Mouse (Mus musculus) liver, postnatal 0 days (tissue): ENCODE measurements around the gene Ppib. TPM values are rescaled to one million over a fixed set of nuclear protein-coding genes. Genes with fewer than 3 reads are reported as not detected.

Experiments
- ATAC-seq: fragments of 200-750 bp; cut with Nextera tagmentation; 2 replicates; pipeline ENCODE4 v1.8.0; 2017; ENCODE audit warnings: mild to moderate bottlenecking, moderate library complexity
- DNase-seq: peaks from one replicate; pipeline ENCODE4 v3.0.0-alpha.2; 2016
- H3K27ac ChIP-seq: fragments of 300-500 bp; sonication (generic); 2 replicates; pipeline ENCODE4 v1.5.1; 2014; ENCODE audit warnings: antibody characterized with exemption, moderate library complexity, mild to moderate bottlenecking, low read depth
- H3K27me3 ChIP-seq: fragments of 300-500 bp; sonication (generic); 2 replicates; pipeline ENCODE4 v1.6.1; 2014; ENCODE audit warnings: low read length, control low read depth, mixed read lengths; ENCODE audit not compliant: insufficient read depth
- H3K36me3 ChIP-seq: fragments of 300-500 bp; sonication (generic); replicated peaks from 2 replicates; pipeline ENCODE4 v1.6.1; 2014; ENCODE audit warnings: mild to moderate bottlenecking, control low read depth, low read length, moderate library complexity, mixed read lengths; ENCODE audit not compliant: insufficient read depth
- H3K4me1 ChIP-seq: fragments of 300-500 bp; sonication (generic); 2 replicates; pipeline ENCODE4 v1.6.1; 2014; ENCODE audit warnings: antibody characterized with exemption, mild to moderate bottlenecking, control low read depth; ENCODE audit not compliant: insufficient read depth
- H3K4me2 ChIP-seq: fragments of 300-500 bp; sonication (generic); 2 replicates; pipeline ENCODE4 v1.6.1; 2014; ENCODE audit warnings: low read depth, mild to moderate bottlenecking, low read length, moderate library complexity, mixed read lengths
- H3K4me3 ChIP-seq: fragments of 300-500 bp; sonication (generic); 2 replicates; pipeline ENCODE4 v1.5.1; 2014; ENCODE audit warnings: low read depth, low read length
- H3K9ac ChIP-seq: fragments of 300-500 bp; sonication (generic); replicated peaks from 2 replicates; pipeline ENCODE4 v1.6.1; 2014; ENCODE audit warnings: mild to moderate bottlenecking, moderate library complexity
- H3K9me3 ChIP-seq: fragments of 300-500 bp; sonication (generic); 2 replicates; pipeline ENCODE4 v1.6.1; 2016; ENCODE audit warnings: mild to moderate bottlenecking, control low read depth, low read length, mixed read lengths
- CTCF ChIP-seq: sonication (generic); IDR thresholded peaks from 2 replicates; pipeline ENCODE4 v1.5.1; 2016; ENCODE audit warnings: antibody characterized with exemption, low read depth
- EP300 ChIP-seq: IDR thresholded peaks from 2 replicates; pipeline ENCODE4 v1.6.1; 2016; ENCODE audit warnings: antibody characterized with exemption, low read depth, mild to moderate bottlenecking
- WGBS: fragments of 180-500 bp; shearing (Covaris S2); extraction: QIAGEN DNeasy Blood & Tissue Kit; methylation state at CpG from one replicate; pipeline ENCODE4 v1.1.7; 2014; ENCODE audit not compliant: insufficient replicate concordance; 5-methylcytosine and 5-hydroxymethylcytosine counted together
- polyA plus RNA-seq: library from polyadenylated mRNA; unstranded; fragments of >200 nt; fragmentation: Nextera tagmentation; extraction: Ambion mirVana; gene quantifications from 2 replicates; pipeline ENCODE4 v1.2.1, GENCODE M21; 2015

Ppib gene
- 368 and 376 TPM in 2 replicates for polyA plus RNA-seq

DNA sequence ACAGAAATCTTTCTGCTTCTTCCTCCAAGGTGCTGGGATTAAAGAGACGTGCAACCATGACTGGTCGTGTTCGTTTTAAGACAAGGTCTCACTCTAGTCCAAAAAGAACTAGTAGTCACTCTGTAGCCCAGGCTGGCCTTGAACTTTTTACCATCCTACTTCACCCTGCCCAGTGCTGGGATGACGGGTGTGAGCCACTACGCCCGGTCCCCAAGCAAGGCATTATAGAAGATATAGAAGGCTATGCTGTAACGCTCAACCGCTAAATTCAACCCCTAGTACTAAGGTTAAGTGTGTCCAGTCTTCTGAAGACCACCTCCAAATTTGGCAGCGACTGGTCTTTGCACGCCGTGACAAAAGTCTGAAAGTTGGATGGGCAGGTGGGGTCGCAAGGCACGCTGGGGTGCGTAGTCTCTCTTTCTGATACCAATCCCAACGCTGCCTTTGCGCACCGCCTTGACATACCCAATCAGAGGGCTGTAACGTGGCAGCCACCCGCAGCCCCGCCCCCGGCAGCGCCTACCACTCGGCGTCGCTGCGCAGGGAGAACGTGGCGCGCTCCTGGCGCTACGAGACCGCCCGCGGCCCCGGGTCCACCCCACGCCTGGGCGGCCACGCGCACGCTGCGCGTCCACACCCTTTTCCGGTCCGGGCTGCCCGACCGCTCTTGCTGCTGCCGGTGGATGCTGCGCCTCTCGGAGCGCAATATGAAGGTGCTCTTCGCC is at the start of gene Ppib:
TSS of gene Ppib (plus strand) at position 640 of the 725 bp plus-strand sequence.
- H3K36me3 ChIP-seq: peaks cover 22% of the 10 kb centered on the region
- ATAC-seq (peak; percentile 98), DNase-seq (peak; percentile 99)
- H3K4me3 ChIP-seq: peak within 1 kb of the TSS; percentile 82
- peak within 1 kb of the TSS; percentile 83 for H3K4me2 ChIP-seq
- H3K27me3 ChIP-seq: no peaks in the 10 kb centered on the region
- H3K9me3 ChIP-seq: no peaks in the 10 kb centered on the region
- WGBS: 1% methylated on average over 41 of the region's 51 CpGs
- peak within 1 kb of the TSS; percentile 75 for H3K27ac ChIP-seq
- peaks cover 16% of the 10 kb centered on the region for H3K4me1 ChIP-seq
- TF ChIP-seq CTCF: peak; percentile 45; the same call in 1 of the 2 replicates
- no peak for TF ChIP-seq EP300
- peak within 1 kb of the TSS; percentile 84 for H3K9ac ChIP-seq

DNA sequence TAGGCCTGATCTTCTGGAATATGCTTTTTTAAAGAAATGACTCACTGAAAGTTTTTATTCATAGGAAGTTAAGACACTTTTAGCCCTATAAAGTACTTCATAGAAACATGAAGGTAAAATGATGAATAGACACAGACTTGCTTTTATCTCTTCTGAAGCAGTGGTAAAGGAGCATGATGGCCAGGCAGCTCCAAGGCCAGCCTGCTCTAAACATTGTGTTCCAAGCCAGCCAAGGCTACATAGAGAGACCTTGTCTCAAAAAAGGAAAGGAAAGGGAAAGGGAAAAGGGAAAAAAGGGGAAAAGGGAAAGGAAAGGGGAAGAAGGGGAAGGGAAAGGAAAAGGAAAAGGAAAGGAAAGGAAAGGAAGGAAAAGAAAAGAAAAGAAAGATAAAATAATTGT is 39.4 kb upstream of the Ppib start:
- H3K4me1 ChIP-seq: no peaks in the 10 kb centered on the region
- TF ChIP-seq CTCF (no peak), EP300 (no peak)
- DNase-seq (no peak), ATAC-seq (no peak)
- no peaks in the 10 kb centered on the region for H3K27me3 ChIP-seq
- H3K36me3 ChIP-seq: peaks cover 11% of the 10 kb centered on the region
- H3K4me3 ChIP-seq: no peak overlapping the region
- H3K27ac ChIP-seq: no peak overlapping the region
- no peaks in the 10 kb centered on the region for H3K9me3 ChIP-seq
- no peak overlapping the region for H3K4me2 ChIP-seq
- H3K9ac ChIP-seq: no peak overlapping the region

DNA sequence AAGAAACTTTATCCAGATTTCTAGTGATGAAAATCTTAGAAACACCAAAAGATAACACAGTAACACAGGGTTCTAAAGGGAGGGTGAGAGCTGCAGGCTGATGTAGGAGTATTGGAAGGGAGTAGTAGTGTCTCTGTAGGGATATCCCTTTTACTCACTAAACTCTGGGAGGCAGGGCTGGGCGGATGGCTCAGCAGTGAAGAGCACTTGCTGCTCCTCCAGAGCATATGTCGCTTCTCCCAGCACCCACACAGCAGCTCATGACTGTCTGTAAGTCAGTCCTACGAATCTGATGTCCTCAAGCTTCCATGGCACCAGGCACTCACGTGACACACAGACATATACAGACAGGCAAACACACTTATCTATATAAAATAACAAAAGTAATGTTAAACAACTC is 21.9 kb upstream of the Ppib start:
- no peak overlapping the region for H3K4me2 ChIP-seq
- H3K4me1 ChIP-seq: no peaks in the 10 kb centered on the region
- no peak overlapping the region for H3K9ac ChIP-seq
- no peaks in the 10 kb centered on the region for H3K27me3 ChIP-seq
- DNase-seq (no peak), ATAC-seq (no peak)
- peaks cover 9% of the 10 kb centered on the region; the same call in 1 of the 2 replicates for H3K36me3 ChIP-seq
- no peak overlapping the region for H3K27ac ChIP-seq
- H3K9me3 ChIP-seq: no peaks in the 10 kb centered on the region
- TF ChIP-seq CTCF: no peak
- no peak for TF ChIP-seq EP300
- 84% methylated on average over 4 of the region's 4 CpGs for WGBS
- H3K4me3 ChIP-seq: no peak overlapping the region

GRCm38 (mm10) chr9:66038581-66038980 is 21.4 kb upstream of the Ppib start:
- Histone ChIP-seq H3K9ac (no peak overlapping the region), H3K27me3 (no peaks in the 10 kb centered on the region), H3K4me1 (no peaks in the 10 kb centered on the region), H3K9me3 (no peaks in the 10 kb centered on the region), H3K27ac (no peak overlapping the region), H3K36me3 (peaks cover 9% of the 10 kb centered on the region; the same call in 1 of the 2 replicates), H3K4me2 (no peak overlapping the region), H3K4me3 (no peak overlapping the region)
- TF ChIP-seq CTCF (no peak), EP300 (no peak)
- WGBS: 95% methylated on average over 4 of the region's 4 CpGs
- DNase-seq (no peak), ATAC-seq (no peak)

GRCm38 (mm10) chr9:66039290-66039689 is 20.7 kb upstream of the Ppib start:
- DNase-seq (no peak), ATAC-seq (no peak)
- H3K9me3 ChIP-seq: no peaks in the 10 kb centered on the region
- H3K27ac ChIP-seq: no peak overlapping the region
- WGBS: 84% methylated on average over 4 of the region's 4 CpGs
- no peak overlapping the region for H3K4me3 ChIP-seq
- TF ChIP-seq CTCF: no peak
- TF ChIP-seq EP300: no peak
- no peak overlapping the region for H3K9ac ChIP-seq
- H3K27me3 ChIP-seq: no peaks in the 10 kb centered on the region
- no peaks in the 10 kb centered on the region for H3K4me1 ChIP-seq
- H3K36me3 ChIP-seq: peaks cover 9% of the 10 kb centered on the region; the same call in 1 of the 2 replicates
- no peak overlapping the region for H3K4me2 ChIP-seq

GRCm38 (mm10) chr9:66040801-66041200 is 19.2 kb upstream of the Ppib start:
- TF ChIP-seq CTCF (no peak), EP300 (no peak)
- H3K4me1 ChIP-seq: no peaks in the 10 kb centered on the region
- no peak overlapping the region for H3K9ac ChIP-seq
- H3K27ac ChIP-seq: no peak overlapping the region
- no peaks in the 10 kb centered on the region for H3K27me3 ChIP-seq
- peaks cover 4% of the 10 kb centered on the region; the same call in 1 of the 2 replicates for H3K36me3 ChIP-seq
- 70% methylated on average over 3 of the region's 3 CpGs for WGBS
- no peak overlapping the region for H3K4me3 ChIP-seq
- DNase-seq (no peak), ATAC-seq (no peak)
- H3K4me2 ChIP-seq: no peak overlapping the region
- H3K9me3 ChIP-seq: no peaks in the 10 kb centered on the region
